Mouse (Mus musculus) limb, embryonic 11.5 days (tissue): ENCODE measurements around the gene Klhl22. TPM values are rescaled to one million over a fixed set of nuclear protein-coding genes. Genes with fewer than 3 reads are reported as not detected.

ENCODE experiments used
- ATAC-seq: fragments of 200-750 bp; cut with Nextera tagmentation; 2 replicates; pipeline ENCODE4 v1.8.0; 2017; ENCODE audit warnings: low read depth; ENCODE audit not compliant: insufficient number of reproducible peaks, low FRiP score, low TSS enrichment
- DNase-seq: peaks from one replicate; pipeline ENCODE4 v3.0.0-alpha.2; 2015; ENCODE audit warnings: low spot score
- H3K27ac ChIP-seq: fragments of 300-500 bp; sonication (generic); replicated peaks from 2 replicates; pipeline ENCODE4 v1.5.1; 2014; ENCODE audit warnings: low read depth, mild to moderate bottlenecking, low read length
- H3K27me3 ChIP-seq: fragments of 300-500 bp; sonication (generic); 2 replicates; pipeline ENCODE4 v1.6.1; 2014; ENCODE audit warnings: mild to moderate bottlenecking, low read length, mixed read lengths; ENCODE audit not compliant: control insufficient read depth, insufficient read depth
- H3K36me3 ChIP-seq: fragments of 300-500 bp; sonication (generic); 2 replicates; pipeline ENCODE4 v1.6.1; 2014; ENCODE audit warnings: mild to moderate bottlenecking, low read length, moderate library complexity, mixed read lengths; ENCODE audit not compliant: control insufficient read depth, insufficient read depth
- H3K4me1 ChIP-seq: fragments of 300-500 bp; sonication (generic); 2 replicates; pipeline ENCODE4 v1.6.1; 2014; ENCODE audit warnings: low read length, mixed read lengths; ENCODE audit not compliant: control insufficient read depth, insufficient read depth
- H3K4me2 ChIP-seq: fragments of 300-500 bp; sonication (generic); 2 replicates; pipeline ENCODE4 v1.6.1; 2014; ENCODE audit warnings: low read depth, mild to moderate bottlenecking, moderate library complexity; ENCODE audit not compliant: severe bottlenecking
- H3K4me3 ChIP-seq: fragments of 300-500 bp; sonication (generic); 2 replicates; pipeline ENCODE4 v1.5.1; 2014; ENCODE audit warnings: low read depth, low read length
- H3K9ac ChIP-seq: fragments of 300-500 bp; sonication (generic); 2 replicates; pipeline ENCODE4 v1.6.1; 2014; ENCODE audit warnings: mild to moderate bottlenecking, low read length
- H3K9me3 ChIP-seq: fragments of 300-500 bp; sonication (generic); 2 replicates; pipeline ENCODE4 v1.6.1; 2016; ENCODE audit warnings: low read length; ENCODE audit not compliant: control insufficient read depth
- WGBS: fragments of 180-500 bp; shearing (Covaris S2); extraction: QIAGEN DNeasy Blood & Tissue Kit; methylation state at CpG from one replicate; pipeline ENCODE4 v1.1.7; 2014; 5-methylcytosine and 5-hydroxymethylcytosine counted together
- polyA plus RNA-seq: library from polyadenylated mRNA; unstranded; fragments of >200 nt; fragmentation: Nextera tagmentation; extraction: Ambion mirVana; gene quantifications from 2 replicates; pipeline ENCODE4 v1.2.1, GENCODE M21; 2014

The Klhl22 gene
- polyA plus RNA-seq, 1 experiment from 2014 or later = 68.2 TPM

- H3K9me3 ChIP-seq = no peaks in the 10 kb centered on the region
- H3K9ac ChIP-seq = no peak overlapping the region
- peaks cover 9% of the 10 kb centered on the region for H3K36me3 ChIP-seq
- peaks cover 81% of the 10 kb centered on the region for H3K4me1 ChIP-seq
- DNase-seq (no peak), ATAC-seq (no peak)
- 15% methylated on average over 7 of the region's 7 CpGs for WGBS
- H3K4me3 ChIP-seq = no peak overlapping the region
- no peak overlapping the region; the same call in 1 of the 2 replicates for H3K4me2 ChIP-seq
- peaks cover 28% of the 10 kb centered on the region for H3K27me3 ChIP-seq
- H3K27ac ChIP-seq = no peak overlapping the region
These were observed 45.6 kb downstream of the Klhl22 start for GRCm38 (mm10) chr16:17804982-17805381.

- peak overlapping the region; percentile 35 for H3K4me3 ChIP-seq
- peak overlapping the region; percentile 65 for H3K27ac ChIP-seq
- peak overlapping the region; percentile 84 for H3K9ac ChIP-seq
- peak overlapping the region; percentile 88 for H3K4me2 ChIP-seq
- no peaks in the 10 kb centered on the region for H3K9me3 ChIP-seq
- no peak for ATAC-seq
- peak; percentile 59 for DNase-seq
- H3K27me3 ChIP-seq = peaks cover 22% of the 10 kb centered on the region
- peaks cover 9% of the 10 kb centered on the region for H3K36me3 ChIP-seq
- WGBS = 4% methylated on average over 50 of the region's 50 CpGs
- peaks cover 85% of the 10 kb centered on the region for H3K4me1 ChIP-seq
These were observed 47.3 kb downstream of the Klhl22 start for GRCm38 (mm10) chr16:17806581-17807191.

DNA sequence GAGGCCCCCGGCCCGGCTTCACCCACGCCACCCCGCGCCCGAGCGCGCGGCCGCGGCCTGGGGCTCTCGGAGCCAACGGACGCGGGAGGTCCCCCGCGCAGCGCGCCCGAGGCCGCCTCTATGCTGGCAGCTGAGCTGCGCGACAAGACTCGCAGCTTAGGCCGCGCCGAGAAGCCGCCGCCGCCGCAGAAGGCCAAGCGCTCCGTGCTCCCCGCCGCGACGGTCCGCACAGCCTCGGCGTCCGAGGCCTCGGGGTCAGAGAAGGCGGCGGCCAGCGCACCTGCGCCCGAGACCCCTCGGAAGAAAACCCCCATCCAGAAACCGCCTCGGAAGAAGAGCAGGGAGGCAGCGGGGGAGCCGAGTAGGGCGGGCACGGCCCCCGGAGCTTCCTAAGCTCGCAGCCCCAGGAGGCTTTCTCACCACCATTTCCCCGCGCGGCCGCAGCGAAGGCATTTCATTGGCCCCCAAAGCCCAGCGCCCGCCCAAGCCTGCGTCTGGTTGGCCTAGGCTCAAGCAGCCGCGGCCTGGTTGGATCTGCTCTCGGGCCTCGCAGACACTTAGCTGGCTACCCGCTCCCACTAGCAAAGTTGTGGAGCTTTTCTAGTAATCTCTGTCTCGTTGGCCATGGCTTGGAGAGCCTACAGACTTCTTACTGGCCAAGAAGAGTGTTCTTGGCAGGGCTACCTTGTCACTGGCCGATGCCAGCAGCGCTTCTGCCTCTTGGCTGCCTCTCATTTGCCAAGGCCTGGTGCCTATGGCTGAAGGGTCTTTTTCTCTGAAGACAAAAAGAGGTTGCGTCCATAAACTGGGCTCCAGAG, 48.0 kb downstream of the Klhl22 start:
- H3K9me3 ChIP-seq = no peaks in the 10 kb centered on the region
- ATAC-seq = peak; percentile 23; the same call in 1 of the 2 replicates
- H3K4me1 ChIP-seq = peaks cover 80% of the 10 kb centered on the region
- H3K9ac ChIP-seq = peak overlapping the region; percentile 84
- peaks cover 9% of the 10 kb centered on the region for H3K36me3 ChIP-seq
- whole genome bisulfite sequencing = 2% methylated on average over 66 of the region's 73 CpGs
- peaks cover 17% of the 10 kb centered on the region for H3K27me3 ChIP-seq
- peak overlapping the region; percentile 88 for H3K4me2 ChIP-seq
- H3K27ac ChIP-seq = peak overlapping the region; percentile 65
- peak; percentile 94 for DNase-seq
- peak overlapping the region; percentile 35 for H3K4me3 ChIP-seq

- Histone ChIP-seq H3K4me3 (no peak overlapping the region), H3K9me3 (no peaks in the 10 kb centered on the region), H3K9ac (peak overlapping the region; percentile 53), H3K27ac (peak overlapping the region; percentile 95), H3K36me3 (peaks cover 3% of the 10 kb centered on the region; the same call in 1 of the 2 replicates), H3K27me3 (peaks cover 9% of the 10 kb centered on the region), H3K4me2 (no peak overlapping the region; the same call in 1 of the 2 replicates), H3K4me1 (peaks cover 63% of the 10 kb centered on the region)
- peak; percentile 53 for DNase-seq
- ATAC-seq = no peak
- WGBS = 83% methylated on average over 4 of the region's 4 CpGs
These were observed 49.7 kb downstream of the Klhl22 start for GRCm38 (mm10) chr16:17809125-17809524.

GRCm38 (mm10) chr16:17809711-17810110, 50.3 kb downstream of the Klhl22 start:
- H3K9me3 ChIP-seq = no peaks in the 10 kb centered on the region
- H3K27me3 ChIP-seq = peaks cover 10% of the 10 kb centered on the region
- ATAC-seq = peak; percentile 79
- no peak overlapping the region; the same call in 1 of the 2 replicates for H3K4me2 ChIP-seq
- WGBS = 6% methylated on average over 7 of the region's 7 CpGs
- H3K4me3 ChIP-seq = no peak overlapping the region
- peak; percentile 91 for DNase-seq
- peak overlapping the region; percentile 53 for H3K9ac ChIP-seq
- peak overlapping the region; percentile 95 for H3K27ac ChIP-seq
- H3K36me3 ChIP-seq = peaks cover 3% of the 10 kb centered on the region; the same call in 1 of the 2 replicates
- H3K4me1 ChIP-seq = peaks cover 57% of the 10 kb centered on the region

GRCm38 (mm10) chr16:17812120-17812519, 52.7 kb downstream of the Klhl22 start:
- H3K9me3 ChIP-seq = no peaks in the 10 kb centered on the region
- peaks cover 5% of the 10 kb centered on the region; the same call in 1 of the 2 replicates for H3K27me3 ChIP-seq
- no peak overlapping the region for H3K27ac ChIP-seq
- peaks cover 41% of the 10 kb centered on the region for H3K4me1 ChIP-seq
- H3K9ac ChIP-seq = no peak overlapping the region
- no peak overlapping the region for H3K4me3 ChIP-seq
- WGBS = 9% methylated on average over 5 of the region's 5 CpGs
- DNase-seq = peak; percentile 53
- ATAC-seq = no peak
- no peak overlapping the region for H3K4me2 ChIP-seq
- H3K36me3 ChIP-seq = peaks cover 3% of the 10 kb centered on the region; the same call in 1 of the 2 replicates

- no peak overlapping the region for H3K4me2 ChIP-seq
- no peaks in the 10 kb centered on the region for H3K36me3 ChIP-seq
- peaks cover 30% of the 10 kb centered on the region for H3K4me1 ChIP-seq
- peaks cover 5% of the 10 kb centered on the region; the same call in 1 of the 2 replicates for H3K27me3 ChIP-seq
- ATAC-seq (no peak), DNase-seq (no peak)
- H3K4me3 ChIP-seq = no peak overlapping the region
- H3K9ac ChIP-seq = no peak overlapping the region
- no peak overlapping the region for H3K27ac ChIP-seq
- no peaks in the 10 kb centered on the region for H3K9me3 ChIP-seq
- 64% methylated on average over 4 of the region's 4 CpGs for WGBS
These were observed 53.8 kb downstream of the Klhl22 start for GRCm38 (mm10) chr16:17813173-17813572.
